Mouse (Mus musculus) G1E (cell line): ENCODE results near the gene Arpp19.

Experiments
- CTCF ChIP-seq: IDR thresholded peaks from 2 replicates; pipeline ENCODE4 v1.5.1; 2012; ENCODE audit warnings: low read depth, low read length, inconsistent platforms, mixed read lengths
- GATA1 ChIP-seq: IDR thresholded peaks from 2 replicates; pipeline ENCODE4 v1.6.1; 2012; ENCODE audit warnings: borderline replicate concordance, low read length, inconsistent platforms, mixed read lengths
- GATA2 ChIP-seq: IDR thresholded peaks from 2 replicates; pipeline ENCODE4 v1.6.1; 2012; ENCODE audit warnings: low read depth, low read length, inconsistent platforms, borderline replicate concordance
- POLR2AphosphoS5 ChIP-seq: IDR thresholded peaks from 2 replicates; pipeline ENCODE4 v1.6.1; 2012; ENCODE audit warnings: low read depth, low read length, inconsistent platforms; ENCODE audit not compliant: insufficient replicate concordance
- TAL1 ChIP-seq: conservative IDR thresholded peaks from 2 replicates; pipeline ENCODE4 v1.6.1; 2012; ENCODE audit warnings: low read depth, low read length, inconsistent platforms, mixed read lengths

DNA sequence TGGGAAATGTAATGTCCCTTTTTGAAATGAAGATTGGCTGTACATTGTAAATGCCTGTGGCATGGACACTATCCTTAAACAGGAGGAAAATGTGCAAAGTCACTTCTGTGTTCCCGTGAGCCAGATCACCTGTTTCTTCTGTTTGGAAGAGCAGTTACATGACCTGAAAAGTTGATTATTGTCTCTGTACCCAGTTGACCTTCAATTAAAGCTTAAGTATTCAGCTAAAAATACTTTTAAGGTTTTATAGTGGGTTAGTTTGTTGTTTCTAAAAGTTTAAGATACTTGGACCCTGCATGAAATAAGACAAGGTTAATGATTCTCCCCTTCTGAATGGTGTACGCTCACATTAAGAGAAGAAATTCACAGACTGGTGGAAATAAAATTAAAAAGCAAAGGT is 3.2 kb downstream of the Arpp19 start:
- TF ChIP-seq CTCF (no peak), GATA2 (no peak), TAL1 (no peak), GATA1 (no peak), POLR2AphosphoS5 (no peak)
